Mouse (Mus musculus) C2C12 (cell line): ENCODE results near the gene Thbs3.
A peak's percentile ranks its signal among the peaks of the same experiment; 100 is the strongest.

Source experiments
- CTCF ChIP-seq: IDR thresholded peaks from one replicate; pipeline ENCODE4 v1.5.1; 2011; ENCODE audit not compliant: control insufficient read depth, insufficient read depth, insufficient read length
- MAX ChIP-seq: IDR thresholded peaks from one replicate; pipeline ENCODE4 v1.6.1; 2011; ENCODE audit warnings: mild to moderate bottlenecking, control low read depth

GRCm38 (mm10) chr3:89245688-89246171, 30.8 kb downstream of the Thbs3 start, which contains the start of gene Krtcap2:
- TF ChIP-seq CTCF (no peak), MAX (peak; percentile 79)
